Mouse (Mus musculus) fibroblast of lung, adult 2 months (primary cell): ENCODE data around the gene Chd4.
A peak's percentile ranks its signal among the peaks of the same experiment; 100 is the strongest.
"Not testable (repeated sequence)": the region's sequence is repeated elsewhere in the genome, so short reads cannot be mapped to it uniquely, and the experiment has no call there.

Source experiments
- DNase-seq: peaks from one replicate; pipeline ENCODE4 v3.0.0-alpha.2; 2011; ENCODE audit warnings: low read depth

Gene Chd4

GRCm38 (mm10) chr6:125095391-125096278 is at the start of gene Chd4:
Gene Chd4, plus strand, starts transcription at chr6:125095981.
- no peak for DNase-seq

GRCm38 (mm10) chr6:125046691-125047090 is 49.1 kb upstream of the Chd4 start:
- peak; percentile 62 for DNase-seq

- DNase-seq, result no peak
Measured at GRCm38 (mm10) chr6:125049678-125050077, 46.1 kb upstream of the Chd4 start, which contains the start of gene Acrbp. Gene Acrbp, plus strand, starts transcription at chr6:125049689.

- DNase-seq, result no peak
Measured at GRCm38 (mm10) chr6:125051237-125051636, 44.5 kb upstream of the Chd4 start.

- no peak for DNase-seq
Measured at GRCm38 (mm10) chr6:125061493-125061892, 34.3 kb upstream of the Chd4 start.

- no peak for DNase-seq
Measured at GRCm38 (mm10) chr6:125062511-125062910, 33.3 kb upstream of the Chd4 start.

GRCm38 (mm10) chr6:125063906-125064305 is 31.9 kb upstream of the Chd4 start:
- no peak for DNase-seq

GRCm38 (mm10) chr6:125065223-125065622 is 30.6 kb upstream of the Chd4 start:
- DNase-seq, result not testable (repeated sequence)

GRCm38 (mm10) chr6:125067571-125067995 is 28.2 kb upstream of the Chd4 start, which contains the start of gene Lpar5:
Gene Lpar5, plus strand, starts transcription at chr6:125067920.
- DNase-seq, result no peak

GRCm38 (mm10) chr6:125071170-125071895 is 24.4 kb upstream of the Chd4 start:
- no peak for DNase-seq

- no peak for DNase-seq
Measured at GRCm38 (mm10) chr6:125071896-125072279, 23.9 kb upstream of the Chd4 start.

GRCm38 (mm10) chr6:125073825-125074224 is 22.0 kb upstream of the Chd4 start:
- no peak for DNase-seq

GRCm38 (mm10) chr6:125081394-125081793 is 14.4 kb upstream of the Chd4 start:
- no peak for DNase-seq

GRCm38 (mm10) chr6:125081797-125082560 is 13.8 kb upstream of the Chd4 start:
- DNase-seq, result peak; percentile 88

- no peak for DNase-seq
Measured at GRCm38 (mm10) chr6:125082801-125083386, 12.9 kb upstream of the Chd4 start.

GRCm38 (mm10) chr6:125084424-125084823 is 11.4 kb upstream of the Chd4 start:
- peak; percentile 56 for DNase-seq

GRCm38 (mm10) chr6:125087937-125088336 is 7.8 kb upstream of the Chd4 start:
- no peak for DNase-seq

GRCm38 (mm10) chr6:125088561-125089321 is 7.0 kb upstream of the Chd4 start:
- DNase-seq, result peak; percentile 70

GRCm38 (mm10) chr6:125089521-125090321 is 6.1 kb upstream of the Chd4 start:
- no peak for DNase-seq
